Mouse (Mus musculus): ENCODE data around the gene Notch4. TPM values are rescaled to one million over a fixed set of nuclear protein-coding genes. Genes with fewer than 3 reads are reported as not detected.

Gene Notch4
- total RNA-seq, 1 experiment = 14.0 TPM

GRCm38 (mm10) chr17:34626773-34627092 lies 62.7 kb downstream of the Notch4 start:
- Histone ChIP-seq H3K36me3 (ENCODE audit: control insufficient read depth, insufficient read depth, low read length, poor library complexity, severe bottlenecking) (peaks cover 6% of the 10 kb centered on the region; the same call in 1 of the 2 replicates), H3K4me1 (ENCODE audit: control insufficient read depth in 2 of 2, insufficient read depth in 2 of 2, low read length in 2 of 2, poor library complexity in 1 of 2) (peaks cover 6 to 31% of the 10 kb centered on the region in 2 experiments; a peak in 3 of 4 replicates), H3K27ac (ENCODE audit: insufficient read depth, low read depth, low read length, poor library complexity, severe bottlenecking) (peak overlapping the region; percentile 33), H3K4me3 (ENCODE audit: insufficient read depth in 1 of 2, low read depth in 1 of 2, low read length in 2 of 2, poor library complexity in 1 of 2, severe bottlenecking in 1 of 2) (peak overlapping the region; percentile 67 to 80), H3K9me3 (ENCODE audit: control insufficient read depth, insufficient read depth, low read depth, low read length) (no peaks in the 10 kb centered on the region), H3K9ac (ENCODE audit: insufficient read depth, low read depth, low read length, poor library complexity, severe bottlenecking) (peak overlapping the region; percentile 69)
- DNase-seq (ENCODE audit: low read depth, low spot score) = no peak
- TF ChIP-seq MAFK (IDR thresholded peaks at IDR 0.05; ENCODE audit: insufficient read depth, low read depth, low read length) (no peak), ZNF384 (IDR thresholded peaks at IDR 0.05; ENCODE audit: low read depth, low read length) (no peak), HCFC1 (IDR thresholded peaks at IDR 0.05; ENCODE audit: borderline replicate concordance, insufficient read depth, low read length) (no peak)
- in situ Hi-C loops (cut with MboI; ENCODE audit: low sequenced_read_pairs in 2 of 2, unreplicated experiment in 2 of 2) = no loop called here

GRCm38 (mm10) chr17:34627093-34627942 lies 63.2 kb downstream of the Notch4 start:
- Histone ChIP-seq H3K36me3 (ENCODE audit: control insufficient read depth, insufficient read depth, low read length, poor library complexity, severe bottlenecking) (peaks cover 4% of the 10 kb centered on the region; the same call in 1 of the 2 replicates), H3K9ac (ENCODE audit: insufficient read depth, low read depth, low read length, poor library complexity, severe bottlenecking) (peak overlapping the region; percentile 76), H3K4me1 (ENCODE audit: control insufficient read depth in 2 of 2, insufficient read depth in 2 of 2, low read length in 2 of 2, poor library complexity in 1 of 2) (peaks cover 6 to 31% of the 10 kb centered on the region in 2 experiments; a peak in 3 of 4 replicates), H3K27ac (ENCODE audit: insufficient read depth, low read depth, low read length, poor library complexity, severe bottlenecking) (peak overlapping the region; percentile 33), H3K4me3 (ENCODE audit: insufficient read depth in 1 of 2, low read depth in 1 of 2, low read length in 2 of 2, poor library complexity in 1 of 2, severe bottlenecking in 1 of 2) (peak overlapping the region; percentile 67 to 80), H3K9me3 (ENCODE audit: control insufficient read depth, insufficient read depth, low read depth, low read length) (no peaks in the 10 kb centered on the region)
- TF ChIP-seq ZC3H11A (IDR thresholded peaks at IDR 0.05; ENCODE audit: borderline replicate concordance, low read depth, low read length) = no peak
- in situ Hi-C loops (cut with MboI; ENCODE audit: low sequenced_read_pairs in 2 of 2, unreplicated experiment in 2 of 2) = no loop called here
- DNase-seq (ENCODE audit: low read depth, low spot score) = no peak

DNA sequence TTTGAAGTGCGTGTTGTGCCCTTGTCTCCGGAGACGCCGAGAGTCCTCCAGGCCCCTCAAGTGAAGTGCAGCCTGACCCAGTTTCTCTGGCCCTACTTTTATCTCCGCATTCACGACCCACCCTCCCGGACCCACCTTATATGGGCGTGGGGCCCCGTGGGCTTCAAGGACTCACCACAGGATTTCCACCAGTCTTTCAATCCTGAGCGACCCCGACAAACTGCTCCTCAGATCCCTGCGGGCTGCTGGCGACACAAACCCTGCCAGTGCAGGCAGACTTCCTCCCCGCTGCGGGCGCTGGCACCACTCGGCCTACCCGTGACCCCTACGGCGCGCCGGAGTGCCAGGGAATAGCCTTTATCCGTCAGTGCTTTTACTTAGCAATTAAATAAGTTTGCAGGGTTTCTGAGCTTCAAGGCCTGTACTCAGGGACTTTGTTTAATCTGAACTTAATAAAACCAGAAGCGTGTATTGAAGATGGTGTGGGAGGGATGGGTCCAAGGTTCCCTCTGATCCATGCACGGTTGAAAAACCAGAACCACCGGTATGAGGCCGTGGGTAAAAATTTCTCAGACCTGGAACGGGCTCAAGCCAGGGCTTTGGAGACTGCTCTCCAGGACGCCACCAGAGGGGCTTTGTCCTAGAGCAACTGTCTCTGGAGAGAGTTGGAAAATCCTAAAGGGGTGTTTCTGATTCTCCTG lies 64.0 kb downstream of the Notch4 start, which contains the start of gene Ppt2:
Gene Ppt2 (minus strand): TSS at position 568 of the 701 bp plus-strand sequence.
- no peak within 1 kb of the TSS; the same call in 1 of the 2 replicates for H3K27ac ChIP-seq (ENCODE audit: insufficient read depth, low read depth, low read length, poor library complexity, severe bottlenecking)
- peak within 1 kb of the TSS; percentile 76 for H3K9ac ChIP-seq (ENCODE audit: insufficient read depth, low read depth, low read length, poor library complexity, severe bottlenecking)
- peaks cover 6 to 30% of the 10 kb centered on the region in 2 experiments; a peak in 3 of 4 replicates for H3K4me1 ChIP-seq (ENCODE audit: control insufficient read depth in 2 of 2, insufficient read depth in 2 of 2, low read length in 2 of 2, poor library complexity in 1 of 2)
- DNase-seq (ENCODE audit: low read depth, low spot score) = no peak
- H3K36me3 ChIP-seq (ENCODE audit: control insufficient read depth, insufficient read depth, low read length, poor library complexity, severe bottlenecking) = peaks cover 4% of the 10 kb centered on the region; the same call in 1 of the 2 replicates
- no peaks in the 10 kb centered on the region for H3K9me3 ChIP-seq (ENCODE audit: control insufficient read depth, insufficient read depth, low read depth, low read length)
- H3K4me3 ChIP-seq (ENCODE audit: insufficient read depth in 1 of 2, low read depth in 1 of 2, low read length in 2 of 2, poor library complexity in 1 of 2, severe bottlenecking in 1 of 2) = peak within 1 kb of the TSS; percentile 52 to 80
- in situ Hi-C loops (cut with MboI; ENCODE audit: low sequenced_read_pairs in 2 of 2, unreplicated experiment in 2 of 2) = no loop called here
- TF ChIP-seq CHD2 (IDR thresholded peaks at IDR 0.05; ENCODE audit: low read depth, low read length) (no peak), MAFK (IDR thresholded peaks at IDR 0.05; ENCODE audit: insufficient read depth, low read depth, low read length) (no peak), ZC3H11A (IDR thresholded peaks at IDR 0.05; ENCODE audit: borderline replicate concordance, low read depth, low read length) (no peak), HCFC1 (IDR thresholded peaks at IDR 0.05; ENCODE audit: borderline replicate concordance, insufficient read depth, low read length) (no peak), ZNF384 (IDR thresholded peaks at IDR 0.05; ENCODE audit: low read depth, low read length) (no peak)

DNA sequence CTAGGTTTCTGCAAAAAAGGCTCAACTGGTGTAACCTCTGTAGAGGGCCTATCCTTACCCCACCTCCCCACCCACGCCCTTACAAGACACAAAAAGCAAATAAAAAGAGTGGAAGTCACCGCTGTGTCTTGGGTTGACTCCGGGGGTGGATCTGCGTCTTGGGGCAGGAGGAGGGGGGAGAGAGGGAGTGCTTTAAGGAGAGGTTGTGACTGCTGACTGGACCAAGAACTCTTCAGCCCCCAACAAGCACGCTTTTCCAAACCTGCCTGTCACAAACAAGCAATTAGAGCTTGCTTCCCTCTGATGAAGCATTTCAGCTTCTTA lies 64.5 kb downstream of the Notch4 start:
- Histone ChIP-seq H3K4me1 (ENCODE audit: control insufficient read depth in 2 of 2, insufficient read depth in 2 of 2, low read length in 2 of 2, poor library complexity in 1 of 2) (peaks cover 6 to 30% of the 10 kb centered on the region in 2 experiments; a peak in 3 of 4 replicates), H3K9ac (ENCODE audit: insufficient read depth, low read depth, low read length, poor library complexity, severe bottlenecking) (no peak overlapping the region), H3K9me3 (ENCODE audit: control insufficient read depth, insufficient read depth, low read depth, low read length) (no peaks in the 10 kb centered on the region), H3K27ac (ENCODE audit: insufficient read depth, low read depth, low read length, poor library complexity, severe bottlenecking) (no peak overlapping the region), H3K36me3 (ENCODE audit: control insufficient read depth, insufficient read depth, low read length, poor library complexity, severe bottlenecking) (peaks cover 4% of the 10 kb centered on the region; the same call in 1 of the 2 replicates), H3K4me3 (ENCODE audit: insufficient read depth in 1 of 2, low read depth in 1 of 2, low read length in 2 of 2, poor library complexity in 1 of 2, severe bottlenecking in 1 of 2) (no peak overlapping the region)
- no peak for DNase-seq (ENCODE audit: low read depth, low spot score)
- in situ Hi-C loops (cut with MboI; ENCODE audit: low sequenced_read_pairs in 2 of 2, unreplicated experiment in 2 of 2) = no loop called here
- TF ChIP-seq MAFK (IDR thresholded peaks at IDR 0.05; ENCODE audit: insufficient read depth, low read depth, low read length) (no peak), CHD2 (IDR thresholded peaks at IDR 0.05; ENCODE audit: low read depth, low read length) (no peak), ZNF384 (IDR thresholded peaks at IDR 0.05; ENCODE audit: low read depth, low read length) (no peak), ZC3H11A (IDR thresholded peaks at IDR 0.05; ENCODE audit: borderline replicate concordance, low read depth, low read length) (no peak), HCFC1 (IDR thresholded peaks at IDR 0.05; ENCODE audit: borderline replicate concordance, insufficient read depth, low read length) (no peak)
